Mouse (Mus musculus): ENCODE measurements around the gene Med12l.

The Med12l gene

GRCm38 (mm10) chr3:59260745-59261144 lies 255.1 kb downstream of the Med12l start:
- DNase-seq = no peak

- no peak for DNase-seq
Observed at GRCm38 (mm10) chr3:59261709-59262472, 256.3 kb downstream of the Med12l start.

- DNase-seq = no peak
Observed at GRCm38 (mm10) chr3:59262704-59263103, 257.1 kb downstream of the Med12l start, which contains the start of gene P2ry12. Gene P2ry12, minus strand, starts transcription at chr3:59262871.

- no peak for DNase-seq
Observed at GRCm38 (mm10) chr3:59263417-59263816, 257.8 kb downstream of the Med12l start.

- DNase-seq = no peak
Observed at GRCm38 (mm10) chr3:59263988-59264387, 258.4 kb downstream of the Med12l start.

GRCm38 (mm10) chr3:59270811-59271210 lies 265.2 kb downstream of the Med12l start:
- no peak for DNase-seq

GRCm38 (mm10) chr3:59277502-59278253 lies 272.1 kb downstream of the Med12l start:
- DNase-seq = no peak

- no peak for DNase-seq
Observed at GRCm38 (mm10) chr3:59278254-59278533, 272.6 kb downstream of the Med12l start.

- no peak for DNase-seq
Observed at GRCm38 (mm10) chr3:59278620-59279019, 273.0 kb downstream of the Med12l start.

- no peak for DNase-seq
Observed at GRCm38 (mm10) chr3:59290551-59290950, 284.9 kb downstream of the Med12l start.

- no peak for DNase-seq
Observed at GRCm38 (mm10) chr3:59293437-59294199, 288.0 kb downstream of the Med12l start.

- DNase-seq = no peak
Observed at GRCm38 (mm10) chr3:59295699-59296562, 290.3 kb downstream of the Med12l start.

- no peak for DNase-seq
Observed at GRCm38 (mm10) chr3:59296563-59297130, 291.0 kb downstream of the Med12l start.

GRCm38 (mm10) chr3:59297653-59298052 lies 292.0 kb downstream of the Med12l start:
- DNase-seq = no peak

- DNase-seq = no peak
Observed at GRCm38 (mm10) chr3:59304944-59305343, 299.3 kb downstream of the Med12l start.

GRCm38 (mm10) chr3:59305518-59305917 lies 299.9 kb downstream of the Med12l start:
- DNase-seq = no peak

GRCm38 (mm10) chr3:59312610-59313009 lies 307.0 kb downstream of the Med12l start:
- no peak for DNase-seq

GRCm38 (mm10) chr3:59316077-59316476 lies 310.5 kb downstream of the Med12l start:
- DNase-seq = no peak

- DNase-seq = peak; percentile 49
Observed at GRCm38 (mm10) chr3:59321278-59321876, 315.8 kb downstream of the Med12l start.

GRCm38 (mm10) chr3:59328526-59328925 lies 322.9 kb downstream of the Med12l start:
- DNase-seq = no peak

GRCm38 (mm10) chr3:59341647-59342427 lies 336.2 kb downstream of the Med12l start:
- no peak for DNase-seq
